Mouse (Mus musculus) cerebellum, adult 2 months (tissue): Measurements from ENCODE around the gene Dst.

ENCODE experiments used
- CTCF ChIP-seq: fragments of 200-500 bp; IDR thresholded peaks from 2 replicates; pipeline ENCODE4 v1.5.1; 2011; ENCODE audit warnings: low read depth, mild to moderate bottlenecking, control low read depth, low read length, moderate library complexity, borderline replicate concordance; ENCODE audit not compliant: insufficient read depth
- POLR2A ChIP-seq: fragments of 200-500 bp; IDR thresholded peaks from 2 replicates; pipeline ENCODE4 v1.6.1; 2011; ENCODE audit warnings: low read length, control low read depth, borderline replicate concordance; ENCODE audit not compliant: insufficient read depth

GRCm38 (mm10) chr1:34054970-34055369, 146.9 kb downstream of the Dst start:
- TF ChIP-seq POLR2A (no peak), CTCF (no peak)
